Mouse (Mus musculus) small intestine, adult 2 months (tissue): ENCODE measurements around the gene Tigit. TPM values are rescaled to one million over a fixed set of nuclear protein-coding genes. Genes with fewer than 3 reads are reported as not detected.

Source experiments
- H3K27ac ChIP-seq: fragments of 200-500 bp; 2 replicates; pipeline ENCODE4 v1.5.1; 2012; ENCODE audit warnings: low read depth, low read length, control low read depth, inconsistent platforms; ENCODE audit not compliant: insufficient read depth
- H3K27me3 ChIP-seq: fragments of 200-500 bp; 2 replicates; pipeline ENCODE4 v1.6.1; 2012; ENCODE audit warnings: mild to moderate bottlenecking, moderate library complexity, low read length, inconsistent platforms; ENCODE audit not compliant: control insufficient read depth, insufficient read depth
- H3K36me3 ChIP-seq: fragments of 200-500 bp; 2 replicates; pipeline ENCODE4 v1.6.1; 2012; ENCODE audit warnings: mild to moderate bottlenecking, low read length, control low read depth, inconsistent platforms; ENCODE audit not compliant: control insufficient read depth, insufficient read depth
- H3K4me1 ChIP-seq: fragments of 200-500 bp; 2 replicates; pipeline ENCODE4 v1.6.1; 2012; ENCODE audit warnings: low read length, inconsistent platforms, mixed read lengths; ENCODE audit not compliant: control insufficient read depth, insufficient read depth, insufficient read length
- H3K4me3 ChIP-seq: fragments of 200-500 bp; 2 replicates; pipeline ENCODE4 v1.5.1; 2012; ENCODE audit warnings: low read depth, mild to moderate bottlenecking, control low read depth, inconsistent platforms, low read length, moderate library complexity
- CTCF ChIP-seq: fragments of 200-500 bp; IDR thresholded peaks from 2 replicates; pipeline ENCODE4 v1.5.1; 2012; ENCODE audit warnings: low read depth, mild to moderate bottlenecking, control low read depth, inconsistent platforms, low read length, moderate library complexity, mixed read lengths; ENCODE audit not compliant: insufficient replicate concordance, insufficient read length; ENCODE audit errors: extremely low read depth
- POLR2A ChIP-seq: fragments of 200-500 bp; IDR thresholded peaks from 2 replicates; pipeline ENCODE4 v1.6.1; 2012; ENCODE audit warnings: low read depth, mild to moderate bottlenecking, control low read depth, inconsistent platforms, low read length, moderate library complexity
- WGBS: fragments of 180-500 bp; shearing (Covaris S2); methylation state at CpG from one replicate; pipeline ENCODE4 v1.1.7; 2018; 5-methylcytosine and 5-hydroxymethylcytosine counted together
- polyA plus RNA-seq: library from polyadenylated mRNA; depleted of rRNA; stranded (reverse); fragments of >200 nt; gene quantifications from 2 replicates; pipeline ENCODE4 v1.2.3, GENCODE M21; 2012

Tigit gene
- polyA plus RNA-seq, 1 experiment: 8.6 TPM

GRCm38 (mm10) chr16:43668294-43668693 is 4.3 kb upstream of the Tigit start:
- Histone ChIP-seq H3K27me3 (no peaks in the 10 kb centered on the region), H3K36me3 (no peaks in the 10 kb centered on the region), H3K4me1 (no peaks in the 10 kb centered on the region), H3K4me3 (no peak overlapping the region), H3K27ac (no peak overlapping the region)
- no peak for TF ChIP-seq CTCF
- no peak for TF ChIP-seq POLR2A
- 88% methylated on average over 3 of the region's 3 CpGs for WGBS

DNA sequence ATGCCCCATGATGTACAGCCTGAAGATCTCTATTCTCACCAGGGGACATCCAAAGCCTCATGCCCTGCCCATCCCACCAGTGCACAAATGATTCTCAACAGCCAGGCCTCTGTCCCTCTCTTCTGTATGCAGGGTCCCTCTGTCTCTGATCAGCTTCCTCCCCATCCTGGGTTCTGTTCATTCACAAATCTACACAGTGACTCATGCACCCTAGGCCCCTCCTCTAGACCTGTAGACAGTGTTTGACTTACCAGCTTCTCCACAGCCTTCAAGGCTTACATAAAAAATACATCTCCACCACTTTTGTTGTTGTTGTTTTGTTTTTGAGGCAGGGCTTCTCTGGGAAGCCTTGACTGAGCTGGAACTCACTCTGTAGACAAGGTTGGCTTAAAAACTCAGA is 915 bp upstream of the Tigit start:
- Histone ChIP-seq H3K4me1 (no peaks in the 10 kb centered on the region), H3K27me3 (no peaks in the 10 kb centered on the region), H3K4me3 (no peak overlapping the region), H3K36me3 (no peaks in the 10 kb centered on the region), H3K27ac (0 out of 2 replicates have a peak overlapping the region, but pooled peaks have one; percentile 14)
- no peak for TF ChIP-seq CTCF
- no peak for TF ChIP-seq POLR2A

DNA sequence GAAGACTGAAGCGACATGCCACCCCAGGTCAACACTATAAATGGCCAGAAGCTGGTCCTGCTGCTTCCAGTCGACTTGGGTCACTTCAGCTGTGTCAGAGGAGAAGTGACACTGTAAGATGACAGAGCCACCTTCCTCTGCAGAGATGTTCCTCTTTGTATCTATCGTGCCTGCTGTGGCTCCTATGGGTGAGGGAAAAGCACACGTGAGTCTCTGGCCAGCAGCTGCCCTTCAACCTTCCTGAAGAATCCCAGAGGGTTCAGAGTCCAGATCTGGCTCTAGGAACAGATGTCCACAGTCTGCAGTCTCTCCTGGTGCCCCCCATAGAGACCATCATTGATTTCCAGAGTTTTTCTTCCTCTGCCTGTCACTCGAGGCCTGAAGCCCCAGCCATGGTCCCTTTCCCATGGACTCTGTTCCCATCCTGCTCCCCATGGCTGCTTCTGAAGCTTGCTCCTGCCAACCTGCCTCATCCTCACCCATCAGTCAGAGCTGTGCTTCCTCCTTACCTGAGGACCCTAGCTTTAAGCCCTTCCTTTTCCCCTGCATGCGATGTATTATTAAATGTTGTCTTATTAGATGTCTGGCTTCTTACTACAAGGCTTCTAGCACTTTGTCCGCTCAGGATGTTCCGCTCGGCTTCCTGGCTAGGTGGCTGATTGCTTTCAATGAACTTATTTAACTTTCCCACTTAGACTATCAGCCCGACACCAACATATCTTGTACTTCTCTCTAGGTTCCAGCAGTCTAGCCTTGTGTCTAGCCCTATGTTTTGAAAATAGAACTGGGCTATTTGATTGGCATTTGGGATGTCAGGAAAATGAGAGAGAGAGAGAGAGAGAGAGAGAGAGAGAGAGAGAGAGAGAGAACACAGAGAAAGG is 1.6 kb downstream of the Tigit start:
- H3K4me1 ChIP-seq: no peaks in the 10 kb centered on the region
- no peak overlapping the region for H3K4me3 ChIP-seq
- no peaks in the 10 kb centered on the region for H3K36me3 ChIP-seq
- 76% methylated on average over 10 of the region's 10 CpGs for WGBS
- no peaks in the 10 kb centered on the region for H3K27me3 ChIP-seq
- no peak for TF ChIP-seq CTCF
- TF ChIP-seq POLR2A: no peak
- H3K27ac ChIP-seq: no peak overlapping the region

DNA sequence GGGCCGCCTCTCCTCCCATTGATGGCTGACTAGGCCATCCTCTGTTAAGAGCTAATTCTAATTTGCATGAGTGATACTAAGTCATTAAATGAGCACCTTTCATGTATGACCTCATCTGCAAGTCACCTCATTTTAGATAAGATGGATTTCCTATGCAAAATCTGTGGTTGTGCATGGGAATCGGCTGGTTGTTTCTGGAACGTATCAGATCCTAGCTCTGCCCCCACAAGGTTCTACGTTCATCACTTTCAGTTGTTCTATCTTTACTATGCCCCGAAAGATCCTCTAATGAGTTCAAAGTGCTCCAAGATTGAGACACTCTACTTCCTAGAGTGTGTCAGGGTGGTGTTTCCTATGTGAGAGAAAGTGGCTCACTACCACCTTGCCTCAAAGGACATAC is 2.4 kb downstream of the Tigit start:
- Histone ChIP-seq H3K4me1 (no peaks in the 10 kb centered on the region), H3K27me3 (no peaks in the 10 kb centered on the region), H3K36me3 (no peaks in the 10 kb centered on the region), H3K4me3 (no peak overlapping the region), H3K27ac (no peak overlapping the region)
- TF ChIP-seq CTCF: no peak
- TF ChIP-seq POLR2A: no peak
- WGBS: 88% methylated on average over 5 of the region's 5 CpGs

GRCm38 (mm10) chr16:43655183-43655787 is 8.7 kb downstream of the Tigit start:
- no peaks in the 10 kb centered on the region for H3K27me3 ChIP-seq
- H3K4me3 ChIP-seq: no peak overlapping the region
- H3K27ac ChIP-seq: no peak overlapping the region
- H3K36me3 ChIP-seq: no peaks in the 10 kb centered on the region
- no peaks in the 10 kb centered on the region for H3K4me1 ChIP-seq
- TF ChIP-seq CTCF: no peak
- no peak for TF ChIP-seq POLR2A
- 74% methylated on average over 6 of the region's 6 CpGs for WGBS

DNA sequence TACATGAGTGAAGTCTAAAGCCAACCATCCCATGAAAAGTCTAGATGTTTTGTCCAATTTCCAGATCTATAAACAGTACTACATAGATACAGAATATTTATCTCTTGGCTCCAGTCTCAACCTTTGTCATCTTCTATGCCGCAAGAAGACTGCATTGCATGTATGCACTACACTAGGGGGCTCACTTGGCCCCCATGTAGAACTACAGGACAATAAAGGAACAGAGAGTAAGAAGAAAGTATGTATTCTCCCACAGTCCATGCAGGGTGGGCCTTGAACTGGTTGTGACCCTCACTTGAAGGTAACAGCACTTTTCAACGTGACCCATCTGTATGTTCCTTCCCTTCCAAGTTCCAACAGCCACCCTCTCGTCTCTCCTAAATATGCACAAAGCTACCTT is 9.7 kb downstream of the Tigit start:
- Histone ChIP-seq H3K27me3 (no peaks in the 10 kb centered on the region), H3K27ac (no peak overlapping the region), H3K36me3 (no peaks in the 10 kb centered on the region), H3K4me3 (no peak overlapping the region), H3K4me1 (no peaks in the 10 kb centered on the region)
- WGBS: 82% methylated on average over 3 of the region's 3 CpGs
- TF ChIP-seq CTCF (no peak), POLR2A (no peak)

DNA sequence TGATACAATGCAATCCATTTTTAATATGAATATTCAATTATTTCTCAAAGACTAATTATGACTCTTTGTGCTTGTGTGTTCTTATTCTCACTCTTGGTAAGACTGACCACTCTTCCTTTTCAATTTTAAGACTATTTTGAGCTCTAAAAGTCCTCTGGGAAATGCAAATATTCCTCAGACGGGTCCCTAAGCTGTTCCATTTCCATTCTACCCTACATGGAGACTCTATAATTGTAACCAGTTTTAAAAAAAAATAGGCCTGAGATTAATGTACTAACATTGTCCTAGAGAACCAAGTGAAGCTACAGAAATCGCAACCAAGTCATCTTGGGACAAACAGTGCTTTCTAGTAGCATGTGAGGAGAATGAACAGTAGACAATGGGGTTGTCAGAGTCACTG is 10.7 kb downstream of the Tigit start:
- TF ChIP-seq CTCF: no peak
- no peak for TF ChIP-seq POLR2A
- WGBS: 69% methylated on average over 2 of the region's 2 CpGs
- no peaks in the 10 kb centered on the region for H3K4me1 ChIP-seq
- H3K4me3 ChIP-seq: no peak overlapping the region
- no peaks in the 10 kb centered on the region for H3K27me3 ChIP-seq
- no peak overlapping the region for H3K27ac ChIP-seq
- no peaks in the 10 kb centered on the region for H3K36me3 ChIP-seq
